Mouse (Mus musculus) small intestine, adult 2 months (tissue): Measurements from ENCODE around the gene Igsf3. TPM values are rescaled to one million over a fixed set of nuclear protein-coding genes. Genes with fewer than 3 reads are reported as not detected.

Experiments
- H3K27ac ChIP-seq: fragments of 200-500 bp; 2 replicates; pipeline ENCODE4 v1.5.1; 2012; ENCODE audit warnings: low read depth, low read length, control low read depth, inconsistent platforms; ENCODE audit not compliant: insufficient read depth
- H3K27me3 ChIP-seq: fragments of 200-500 bp; 2 replicates; pipeline ENCODE4 v1.6.1; 2012; ENCODE audit warnings: mild to moderate bottlenecking, moderate library complexity, low read length, inconsistent platforms; ENCODE audit not compliant: control insufficient read depth, insufficient read depth
- H3K36me3 ChIP-seq: fragments of 200-500 bp; 2 replicates; pipeline ENCODE4 v1.6.1; 2012; ENCODE audit warnings: mild to moderate bottlenecking, low read length, control low read depth, inconsistent platforms; ENCODE audit not compliant: control insufficient read depth, insufficient read depth
- H3K4me1 ChIP-seq: fragments of 200-500 bp; 2 replicates; pipeline ENCODE4 v1.6.1; 2012; ENCODE audit warnings: low read length, inconsistent platforms, mixed read lengths; ENCODE audit not compliant: control insufficient read depth, insufficient read depth, insufficient read length
- H3K4me3 ChIP-seq: fragments of 200-500 bp; 2 replicates; pipeline ENCODE4 v1.5.1; 2012; ENCODE audit warnings: low read depth, mild to moderate bottlenecking, control low read depth, inconsistent platforms, low read length, moderate library complexity
- CTCF ChIP-seq: fragments of 200-500 bp; IDR thresholded peaks from 2 replicates; pipeline ENCODE4 v1.5.1; 2012; ENCODE audit warnings: low read depth, mild to moderate bottlenecking, control low read depth, inconsistent platforms, low read length, moderate library complexity, mixed read lengths; ENCODE audit not compliant: insufficient replicate concordance, insufficient read length; ENCODE audit errors: extremely low read depth
- POLR2A ChIP-seq: fragments of 200-500 bp; IDR thresholded peaks from 2 replicates; pipeline ENCODE4 v1.6.1; 2012; ENCODE audit warnings: low read depth, mild to moderate bottlenecking, control low read depth, inconsistent platforms, low read length, moderate library complexity
- WGBS: fragments of 180-500 bp; shearing (Covaris S2); methylation state at CpG from one replicate; pipeline ENCODE4 v1.1.7; 2018; 5-methylcytosine and 5-hydroxymethylcytosine counted together
- polyA plus RNA-seq: library from polyadenylated mRNA; depleted of rRNA; stranded (reverse); fragments of >200 nt; gene quantifications from 2 replicates; pipeline ENCODE4 v1.2.3, GENCODE M21; 2012

Gene Igsf3
- polyA plus RNA-seq, 1 experiment: 17.0 TPM

- no peak overlapping the region for H3K27ac ChIP-seq
- 66% methylated on average over 10 of the region's 10 CpGs for WGBS
Measured at GRCm38 (mm10) chr3:101387849-101388248, 11.0 kb downstream of the Igsf3 start.

GRCm38 (mm10) chr3:101389566-101389965, 12.7 kb downstream of the Igsf3 start:
- Histone ChIP-seq H3K4me3 (no peak overlapping the region), H3K4me1 (peaks cover 23% of the 10 kb centered on the region; the same call in 1 of the 2 replicates)
- WGBS: 83% methylated on average over 3 of the region's 3 CpGs

More at GRCm38 (mm10) chr3:101387849-101388248, 11.0 kb downstream of the Igsf3 start:
- TF ChIP-seq CTCF (no peak), POLR2A (no peak)
- Histone ChIP-seq H3K36me3 (no peaks in the 10 kb centered on the region), H3K27me3 (no peaks in the 10 kb centered on the region), H3K4me1 (peaks cover 14% of the 10 kb centered on the region; the same call in 1 of the 2 replicates), H3K4me3 (no peak overlapping the region)

DNA sequence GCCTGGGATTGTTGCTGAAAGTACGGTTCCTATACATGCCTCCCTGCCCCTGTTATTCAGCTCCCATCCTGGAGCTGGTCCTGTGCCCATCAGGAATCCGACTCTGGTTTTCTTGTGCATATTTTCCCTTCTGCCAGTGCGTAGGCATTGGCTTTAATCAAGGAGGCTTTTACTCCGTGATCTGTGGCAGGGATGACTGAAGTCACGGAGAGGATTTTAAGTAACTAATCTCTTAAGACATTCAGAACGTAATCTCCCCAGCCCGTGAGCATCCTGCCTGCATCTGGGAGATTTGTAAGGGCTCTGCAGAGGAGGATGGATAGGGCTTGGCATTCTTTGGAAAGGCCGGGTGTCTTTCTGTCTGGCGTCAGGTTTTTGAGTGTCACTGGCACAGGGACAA, 13.6 kb downstream of the Igsf3 start:
- Histone ChIP-seq H3K27me3 (no peaks in the 10 kb centered on the region), H3K36me3 (no peaks in the 10 kb centered on the region), H3K4me3 (no peak overlapping the region), H3K4me1 (peaks cover 30% of the 10 kb centered on the region), H3K27ac (no peak overlapping the region)
- TF ChIP-seq CTCF: no peak
- TF ChIP-seq POLR2A: no peak
- 89% methylated on average over 9 of the region's 9 CpGs for WGBS

More at GRCm38 (mm10) chr3:101389566-101389965, 12.7 kb downstream of the Igsf3 start:
- H3K36me3 ChIP-seq: no peaks in the 10 kb centered on the region
- no peaks in the 10 kb centered on the region for H3K27me3 ChIP-seq
- TF ChIP-seq CTCF: no peak
- TF ChIP-seq POLR2A: no peak
- no peak overlapping the region; the same call in 1 of the 2 replicates for H3K27ac ChIP-seq

DNA sequence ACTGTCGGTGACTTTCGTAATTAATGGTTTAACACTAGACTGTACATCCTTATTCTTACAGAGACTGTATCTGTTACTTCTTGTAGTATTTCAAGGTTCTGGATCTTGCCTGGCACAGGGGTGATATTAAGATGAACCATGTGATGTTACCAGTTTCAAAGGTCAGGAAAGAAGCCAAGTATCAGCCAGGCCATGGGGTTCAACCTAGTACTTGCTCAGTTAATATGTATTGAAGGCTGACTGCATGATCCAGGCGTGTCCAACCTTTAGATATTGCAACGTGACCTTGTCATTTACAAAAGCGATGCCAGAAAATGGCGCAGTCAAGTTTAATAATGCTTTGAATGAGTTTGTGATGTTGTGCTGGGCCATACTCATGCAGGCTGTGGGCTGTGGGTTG, 15.1 kb downstream of the Igsf3 start:
- TF ChIP-seq POLR2A (no peak), CTCF (no peak)
- Histone ChIP-seq H3K36me3 (no peaks in the 10 kb centered on the region), H3K4me1 (peaks cover 39% of the 10 kb centered on the region), H3K27ac (peak overlapping the region; percentile 85), H3K4me3 (no peak overlapping the region), H3K27me3 (no peaks in the 10 kb centered on the region)
- 60% methylated on average over 6 of the region's 6 CpGs for WGBS

DNA sequence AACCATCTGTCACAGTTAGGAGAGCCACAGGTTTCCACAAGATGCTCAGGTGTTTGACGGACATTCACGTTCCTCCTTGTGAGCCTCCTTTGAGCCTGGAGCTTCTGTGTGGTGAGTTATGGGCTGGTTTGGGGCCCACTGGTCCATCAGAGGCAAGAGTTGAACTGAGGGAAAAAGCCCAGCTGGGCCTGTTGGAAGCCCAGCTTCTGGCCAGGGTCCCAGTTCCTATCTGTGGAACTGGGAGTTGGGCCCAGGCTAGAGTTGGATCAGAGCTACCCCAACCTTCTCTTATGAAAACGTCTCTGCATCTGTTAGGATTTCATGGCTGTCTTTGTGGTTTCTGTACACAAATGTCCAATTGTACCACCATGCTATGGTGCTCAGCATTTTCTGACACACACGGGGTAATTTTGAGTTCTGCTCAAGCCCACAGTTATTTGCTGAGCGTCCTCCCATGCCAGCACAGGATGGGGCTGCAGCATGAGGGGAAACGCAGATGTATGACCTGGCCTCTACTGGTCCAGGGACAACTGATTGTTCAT, 16.3 kb downstream of the Igsf3 start:
- Histone ChIP-seq H3K27me3 (no peaks in the 10 kb centered on the region), H3K4me1 (peaks cover 47% of the 10 kb centered on the region), H3K4me3 (no peak overlapping the region), H3K36me3 (no peaks in the 10 kb centered on the region), H3K27ac (peak overlapping the region; percentile 85)
- WGBS: 81% methylated on average over 6 of the region's 6 CpGs
- TF ChIP-seq POLR2A: no peak

DNA sequence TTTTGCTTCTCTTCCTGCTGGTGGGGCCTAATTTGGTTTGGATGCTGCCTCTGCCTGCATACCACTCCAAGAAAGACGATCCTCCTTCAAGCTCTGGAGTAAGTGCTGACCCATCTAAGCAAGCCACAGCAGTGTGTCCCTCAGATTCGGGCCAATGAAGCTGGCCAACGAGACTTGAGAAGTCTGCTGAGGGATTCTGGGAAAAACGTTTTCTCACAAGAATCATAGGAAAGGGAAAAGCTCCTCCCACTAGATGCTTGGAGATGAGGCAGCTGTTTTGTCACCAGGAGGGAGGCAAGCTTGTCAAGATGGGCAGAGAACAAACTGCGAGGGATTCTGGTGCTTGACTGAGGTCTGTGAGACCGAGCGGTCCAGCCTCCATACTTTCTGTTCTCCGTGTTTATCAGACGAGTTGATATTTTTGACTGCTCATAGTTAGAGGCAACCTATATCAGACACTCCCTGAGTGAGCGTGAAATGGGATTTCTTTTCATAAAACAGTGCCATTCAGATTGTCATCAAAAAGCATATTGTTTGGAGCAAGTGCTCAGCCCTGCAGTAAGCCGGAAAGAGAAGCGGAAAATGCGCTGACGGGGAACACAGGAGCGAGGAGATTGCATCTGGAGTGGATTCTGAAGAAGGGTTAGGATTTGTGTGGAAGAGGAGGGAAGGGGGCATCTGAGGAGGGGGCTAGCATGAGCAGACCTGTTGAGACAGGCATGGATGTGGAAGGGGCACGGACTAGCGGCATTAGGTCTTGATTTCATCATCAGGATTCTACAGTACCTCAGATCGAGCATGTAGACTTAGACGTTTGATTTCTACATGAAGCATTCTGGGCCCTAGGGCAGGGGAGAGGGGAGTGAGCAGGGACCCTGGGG, 17.0 kb downstream of the Igsf3 start:
- TF ChIP-seq CTCF (no peak), POLR2A (no peak)
- Histone ChIP-seq H3K36me3 (no peaks in the 10 kb centered on the region), H3K27me3 (no peaks in the 10 kb centered on the region), H3K4me1 (peaks cover 50% of the 10 kb centered on the region), H3K4me3 (no peak overlapping the region), H3K27ac (peak overlapping the region; percentile 85)
- WGBS: 84% methylated on average over 19 of the region's 19 CpGs

DNA sequence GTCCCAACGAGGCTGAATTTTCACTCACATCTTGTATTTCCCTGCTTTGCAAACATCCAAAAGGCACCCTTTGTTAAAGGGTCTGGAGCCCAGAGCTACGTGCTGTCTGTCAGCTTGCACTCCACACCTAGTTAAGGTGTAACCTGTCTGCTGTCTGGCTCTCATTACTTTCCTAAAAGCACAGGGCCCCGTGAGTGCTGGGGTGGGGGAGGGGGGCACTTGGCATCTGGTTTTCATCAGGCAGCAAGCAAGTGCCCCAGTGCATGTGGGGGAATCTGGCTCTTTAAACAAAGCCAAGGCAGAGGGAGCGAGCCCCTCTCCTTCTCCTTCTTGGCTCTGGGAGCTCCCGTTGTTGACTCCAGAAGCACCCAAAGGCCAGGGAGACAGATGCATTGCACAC, 18.5 kb downstream of the Igsf3 start:
- Histone ChIP-seq H3K27me3 (no peaks in the 10 kb centered on the region), H3K4me3 (no peak overlapping the region), H3K36me3 (no peaks in the 10 kb centered on the region), H3K4me1 (peaks cover 50% of the 10 kb centered on the region), H3K27ac (peak overlapping the region; percentile 80)
- TF ChIP-seq CTCF (no peak), POLR2A (no peak)
- 75% methylated on average over 5 of the region's 5 CpGs for WGBS
